Mouse (Mus musculus): ENCODE results near the gene Snrpn. TPM values are rescaled to one million over a fixed set of nuclear protein-coding genes. Genes with fewer than 3 reads are reported as not detected.
"Not testable (repeated sequence)": the region's sequence is repeated elsewhere in the genome, so short reads cannot be mapped to it uniquely, and the experiment has no call there.

Gene Snrpn
- under 1 TPM in 1 of 26 experiments, not detected in 25; 0.44 TPM for total RNA-seq (2018; cell fraction: chromatin; rRNA removed)
- total RNA-seq (2018; cell fraction: cytosol; rRNA removed): not detected
- total RNA-seq (2018; cell fraction: nucleus; rRNA removed): not detected
- polyA plus RNA-seq (2018): not detected in 3 replicates

DNA sequence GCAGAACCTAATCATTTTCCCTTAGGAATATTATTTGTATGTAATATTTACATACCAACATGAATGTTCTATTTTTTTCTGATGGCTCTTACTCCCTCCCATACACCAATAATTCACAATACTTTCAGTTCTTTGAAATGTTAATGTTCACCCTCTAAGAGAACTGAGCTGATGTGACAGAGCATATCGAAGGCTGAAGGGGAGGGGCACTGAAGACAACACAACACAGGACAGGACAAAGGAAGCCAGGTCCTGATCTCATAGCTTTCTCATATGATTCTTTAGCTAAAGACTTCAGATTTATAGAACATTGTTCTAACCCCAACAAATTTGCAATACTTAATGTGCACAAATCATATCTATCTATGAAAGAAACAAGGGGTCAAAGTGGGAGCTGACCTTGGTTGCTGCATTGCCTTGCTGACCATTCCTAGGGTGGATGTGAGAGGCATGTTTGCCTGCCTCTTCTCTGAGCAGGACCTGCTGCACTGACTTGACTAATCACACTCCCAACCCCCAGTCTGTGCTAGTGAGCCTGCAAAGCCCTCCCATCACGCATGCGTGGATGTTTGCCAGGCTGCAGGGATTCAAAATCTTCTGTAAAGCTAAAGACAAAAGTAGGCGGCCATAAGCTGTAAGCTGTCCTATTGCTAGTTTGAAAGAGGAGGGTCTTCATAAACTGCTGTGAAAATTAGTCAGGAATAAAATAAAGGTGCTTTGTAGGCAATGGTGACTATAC, at the start of gene Snrpn:
Gene Snrpn, minus strand, starts transcription at position 478 of the 739 bp plus-strand sequence.
- Histone ChIP-seq H3K36me3 (ENCODE audit: inconsistent target) (no peaks in the 10 kb centered on the region), H3K79me2 (ENCODE audit: inconsistent target) (no peaks in the 10 kb centered on the region), H3K27ac (no peak within 1 kb of the TSS), H3K4me3 (ENCODE audit: inconsistent target) (no peak within 1 kb of the TSS)
- 62% methylated on average over 4 of the region's 4 CpGs for WGBS (ENCODE audit: missing documents)

DNA sequence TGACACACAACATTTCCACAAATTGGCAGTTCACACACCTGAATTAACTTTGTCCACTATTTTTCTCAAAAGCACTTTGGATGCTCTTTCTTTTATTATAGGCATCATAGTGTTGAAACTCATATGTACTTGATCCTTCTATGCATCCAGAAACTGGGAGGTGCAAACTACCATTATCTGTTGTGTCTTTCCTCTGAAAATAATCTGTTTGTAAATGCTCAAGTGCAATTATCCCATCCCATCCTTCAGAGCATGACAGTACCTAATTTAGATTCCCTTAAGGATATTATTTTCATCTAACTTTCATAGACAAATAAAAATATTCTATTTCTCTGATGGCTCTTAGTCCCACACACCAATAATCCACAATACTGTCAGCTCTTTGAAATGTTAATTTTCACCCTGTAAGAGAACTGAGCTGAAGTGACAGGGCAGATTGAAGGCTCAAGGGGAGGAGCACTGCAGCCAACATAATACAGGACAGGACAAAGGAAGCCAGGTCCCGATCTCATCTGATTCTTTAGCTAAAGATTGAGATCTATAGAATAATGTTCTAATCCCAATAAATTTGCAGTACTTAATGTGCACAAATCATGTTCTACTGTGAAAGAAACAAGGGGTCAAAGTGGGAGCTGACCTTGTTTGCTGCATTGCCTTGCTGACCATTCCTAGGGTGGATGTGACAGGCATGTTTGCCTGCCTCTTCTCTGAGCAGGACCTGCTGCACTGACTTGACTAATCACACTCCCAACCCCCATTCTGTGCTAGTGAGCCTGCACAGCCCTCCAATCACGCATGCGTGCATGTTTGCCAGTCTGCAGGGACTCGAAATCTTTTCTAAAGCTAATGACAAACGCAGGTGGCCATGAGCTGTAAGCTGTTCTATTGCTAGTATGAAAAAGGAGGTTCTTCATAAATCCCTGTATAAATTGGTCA, 30.5 kb upstream of the Snrpn start:
- H3K36me3 ChIP-seq (ENCODE audit: inconsistent target): no peaks in the 10 kb centered on the region
- H3K4me3 ChIP-seq (ENCODE audit: inconsistent target): no peak overlapping the region
- H3K79me2 ChIP-seq (ENCODE audit: inconsistent target): no peaks in the 10 kb centered on the region
- H3K27ac ChIP-seq: no peak overlapping the region
- 75% methylated on average over 5 of the region's 5 CpGs for WGBS (ENCODE audit: missing documents)

DNA sequence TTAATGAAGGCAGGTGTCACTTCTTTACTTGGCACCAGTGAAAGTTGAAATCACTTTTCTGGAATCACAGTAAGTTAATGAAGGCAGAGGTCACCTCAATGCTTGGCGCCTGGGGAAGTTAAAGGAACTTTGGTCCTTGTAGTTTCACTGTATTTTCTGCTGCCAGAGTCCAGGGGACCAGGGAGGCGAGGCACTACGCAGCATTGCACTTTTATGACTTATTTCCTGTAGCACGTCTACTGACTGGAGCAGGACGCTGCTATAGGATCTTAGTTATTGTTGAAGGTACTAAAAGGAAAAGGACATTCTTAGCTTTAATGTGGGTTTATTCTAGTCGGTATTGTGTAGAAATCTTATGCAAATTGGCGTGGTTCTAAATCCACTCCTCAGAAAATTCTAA, 14.7 kb downstream of the Snrpn start:
- Histone ChIP-seq H3K27ac (no peak overlapping the region), H3K4me3 (ENCODE audit: inconsistent target) (no peak overlapping the region), H3K36me3 (ENCODE audit: inconsistent target) (no peaks in the 10 kb centered on the region), H3K79me2 (ENCODE audit: inconsistent target) (no peaks in the 10 kb centered on the region)
- 56% methylated on average over 6 of the region's 7 CpGs for WGBS (ENCODE audit: missing documents)

DNA sequence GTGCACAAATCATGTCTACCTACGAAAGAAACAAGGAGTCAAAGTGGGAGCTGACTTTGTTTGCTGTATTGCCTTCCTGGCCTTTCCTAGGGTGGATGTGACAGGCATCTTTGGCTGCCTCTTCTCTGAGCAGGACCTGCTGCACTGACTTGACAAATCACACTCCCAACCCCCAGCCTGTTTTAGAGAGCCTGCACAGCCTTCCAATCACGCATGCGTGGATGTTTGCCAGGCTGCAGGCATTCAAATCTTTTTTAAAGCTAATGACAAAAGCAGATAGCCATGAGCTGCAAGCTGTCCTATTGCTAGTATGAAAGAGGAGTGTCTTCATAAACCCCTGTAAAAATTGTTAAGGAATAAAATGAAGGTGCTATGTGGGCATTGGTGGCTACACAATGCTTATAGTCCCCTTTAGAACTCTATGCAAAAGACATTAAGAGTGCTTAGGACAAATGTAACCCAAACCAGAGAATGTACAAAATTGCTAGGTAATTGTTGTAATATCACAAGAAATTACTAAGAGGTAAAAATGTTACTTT, 16.9 kb downstream of the Snrpn start:
- not testable (repeated sequence) for H3K4me3 ChIP-seq (ENCODE audit: inconsistent target); H3K79me2 ChIP-seq (ENCODE audit: inconsistent target); H3K36me3 ChIP-seq (ENCODE audit: inconsistent target); H3K27ac ChIP-seq
- 82% methylated on average over 3 of the region's 3 CpGs for WGBS (ENCODE audit: missing documents)

DNA sequence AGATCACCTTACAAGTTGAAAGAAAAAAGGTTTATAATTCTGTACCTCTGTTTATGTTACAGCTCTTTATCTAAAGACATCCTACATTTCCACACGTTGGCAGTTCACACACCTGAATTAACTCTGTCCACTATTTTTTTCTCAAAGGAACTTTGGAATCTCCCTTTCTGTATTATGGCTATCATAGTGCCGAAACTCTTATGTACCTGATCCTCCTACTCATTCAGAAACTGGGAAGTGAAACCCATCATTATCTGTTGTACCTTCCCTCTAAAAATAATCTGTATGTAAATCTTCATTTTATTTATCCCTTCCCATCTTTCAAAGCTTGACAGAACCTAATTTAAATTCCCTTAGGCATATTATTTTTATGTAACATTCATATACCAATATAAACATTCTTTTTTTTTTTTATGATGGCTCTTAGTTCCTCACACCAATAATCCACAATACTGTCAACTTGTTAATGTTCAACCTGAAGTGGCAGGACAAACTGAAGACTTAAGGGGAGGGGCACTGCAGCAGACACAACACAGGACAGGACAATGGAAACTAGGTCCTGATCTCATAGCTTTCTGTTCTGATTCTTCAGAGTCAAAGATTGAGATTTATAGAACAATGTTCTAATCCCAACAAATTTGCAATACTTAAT, 17.5 kb downstream of the Snrpn start:
- Histone ChIP-seq H3K79me2 (ENCODE audit: inconsistent target) (no peaks in the 10 kb centered on the region), H3K27ac (no peak overlapping the region), H3K4me3 (ENCODE audit: inconsistent target) (no peak overlapping the region), H3K36me3 (ENCODE audit: inconsistent target) (no peaks in the 10 kb centered on the region)
- 75% methylated on average over 2 of the region's 2 CpGs for WGBS (ENCODE audit: missing documents)

DNA sequence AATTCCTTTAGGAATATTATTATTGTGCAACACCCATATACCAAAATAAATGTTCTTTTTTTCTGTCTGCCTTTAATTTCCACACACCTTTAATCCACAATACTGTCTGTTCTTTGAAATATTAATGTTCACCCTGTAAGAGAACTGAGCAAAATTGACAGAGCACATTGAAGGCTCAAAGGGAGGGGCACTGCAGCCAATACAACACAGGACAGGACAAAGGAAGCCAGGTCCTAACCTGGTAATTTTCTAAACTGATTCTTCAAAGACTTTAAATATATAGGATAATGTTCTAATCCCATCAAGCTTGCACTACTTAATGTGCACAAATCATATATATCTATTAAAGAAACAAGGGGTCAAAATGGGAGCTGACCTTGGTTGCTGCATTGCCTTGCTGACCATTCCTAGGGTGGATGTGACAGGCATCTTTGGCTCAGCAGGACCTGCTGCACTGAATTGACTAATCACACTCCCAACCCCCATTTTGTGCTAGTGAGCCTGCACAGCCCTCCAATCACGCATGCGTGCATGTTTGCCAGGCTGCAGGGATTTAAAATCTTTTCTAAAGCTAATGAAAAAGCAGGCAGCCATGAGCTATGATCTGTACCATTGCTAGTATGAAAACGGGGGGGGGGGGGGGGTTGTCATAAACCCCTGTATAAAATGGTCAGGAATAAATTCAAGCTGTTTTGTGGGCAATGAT, 42.7 kb downstream of the Snrpn start:
- WGBS (ENCODE audit: missing documents): 71% methylated on average over 3 of the region's 3 CpGs
- H3K4me3 ChIP-seq (ENCODE audit: inconsistent target): no peak overlapping the region
- no peak overlapping the region for H3K27ac ChIP-seq
- no peaks in the 10 kb centered on the region for H3K36me3 ChIP-seq (ENCODE audit: inconsistent target)
- H3K79me2 ChIP-seq (ENCODE audit: inconsistent target): no peaks in the 10 kb centered on the region

DNA sequence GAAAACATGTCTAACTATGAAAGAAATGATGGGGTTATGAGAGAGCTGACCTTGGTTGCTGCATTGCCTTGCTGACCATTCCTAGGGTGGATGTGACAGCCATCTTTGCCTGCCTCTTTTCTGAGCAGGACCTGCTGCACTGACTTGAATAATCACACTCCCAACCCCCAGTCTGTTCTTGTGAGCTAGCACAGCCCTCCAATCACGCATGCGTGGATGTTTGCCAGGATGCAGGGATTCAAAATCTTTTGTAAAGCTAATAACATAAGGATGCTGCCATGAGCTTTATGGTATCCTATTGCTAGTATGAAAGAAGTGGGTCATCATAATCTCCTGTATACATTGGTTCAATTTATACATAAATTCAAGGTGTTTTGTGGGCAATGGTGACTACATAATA, 63.7 kb downstream of the Snrpn start:
- H3K27ac ChIP-seq: no peak overlapping the region
- H3K79me2 ChIP-seq (ENCODE audit: inconsistent target): no peaks in the 10 kb centered on the region
- WGBS (ENCODE audit: missing documents): 81% methylated on average over 2 of the region's 2 CpGs
- no peak overlapping the region for H3K4me3 ChIP-seq (ENCODE audit: inconsistent target)
- H3K36me3 ChIP-seq (ENCODE audit: inconsistent target): no peaks in the 10 kb centered on the region

DNA sequence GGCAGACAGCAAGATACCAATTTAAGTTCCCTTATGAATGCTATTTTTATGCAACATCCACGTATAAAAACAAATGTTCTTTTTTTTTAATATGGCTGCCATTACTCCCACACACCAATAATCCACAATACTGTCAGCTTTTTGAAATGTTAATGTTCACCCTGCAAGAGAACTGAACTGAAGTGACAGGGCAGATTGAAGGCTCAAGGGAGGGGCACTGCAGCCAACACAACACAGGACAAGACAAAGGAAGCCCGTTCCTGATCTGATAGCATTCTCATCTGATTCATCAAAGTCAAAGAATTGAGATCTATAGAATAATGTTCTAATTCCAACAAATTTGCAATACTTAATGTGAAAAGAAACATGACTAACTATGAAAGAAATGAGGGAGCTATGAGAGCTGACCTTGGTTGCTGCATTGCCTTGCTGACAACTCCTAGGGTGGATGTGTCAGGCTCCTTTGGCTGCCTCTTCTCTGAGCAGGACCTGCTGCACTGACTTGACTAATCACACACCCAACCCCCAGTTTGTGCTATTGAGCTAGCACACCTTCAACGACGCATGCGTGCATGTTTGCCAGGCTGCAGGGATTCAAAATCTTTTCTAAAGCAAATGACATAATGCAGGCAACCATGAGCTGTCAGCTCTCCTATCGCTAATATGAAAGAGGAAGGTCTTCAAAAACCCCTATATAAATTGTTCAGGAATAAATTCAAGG, 92.4 kb downstream of the Snrpn start:
- Histone ChIP-seq H3K27ac (no peak overlapping the region), H3K79me2 (ENCODE audit: inconsistent target) (no peaks in the 10 kb centered on the region), H3K4me3 (ENCODE audit: inconsistent target) (no peak overlapping the region), H3K36me3 (ENCODE audit: inconsistent target) (no peaks in the 10 kb centered on the region)
- WGBS (ENCODE audit: missing documents): 74% methylated on average over 6 of the region's 6 CpGs

DNA sequence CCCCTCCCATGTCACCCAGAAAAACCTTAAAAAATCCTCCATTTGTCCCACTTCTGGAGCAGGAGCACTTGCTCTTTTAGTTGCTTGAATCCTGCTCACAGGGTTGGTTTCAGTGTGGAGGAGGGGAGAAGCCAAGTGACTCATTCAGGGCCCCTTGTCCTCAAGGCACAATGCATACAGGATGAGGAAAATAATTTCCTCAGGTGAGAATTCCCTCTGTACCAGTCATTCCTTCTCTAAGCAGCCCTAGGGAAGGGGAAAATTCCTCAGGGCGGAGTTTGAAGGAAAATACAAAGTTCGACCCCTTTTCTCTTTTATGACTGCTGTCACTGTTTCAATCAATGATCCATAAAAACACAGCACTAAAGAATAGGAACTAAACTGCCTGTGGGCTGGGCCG, 126.8 kb downstream of the Snrpn start:
- Histone ChIP-seq H3K27ac (no peak overlapping the region), H3K79me2 (ENCODE audit: inconsistent target) (no peaks in the 10 kb centered on the region), H3K36me3 (ENCODE audit: inconsistent target) (no peaks in the 10 kb centered on the region), H3K4me3 (ENCODE audit: inconsistent target) (no peak overlapping the region)
- WGBS (ENCODE audit: missing documents): 59% methylated on average over 3 of the region's 3 CpGs

DNA sequence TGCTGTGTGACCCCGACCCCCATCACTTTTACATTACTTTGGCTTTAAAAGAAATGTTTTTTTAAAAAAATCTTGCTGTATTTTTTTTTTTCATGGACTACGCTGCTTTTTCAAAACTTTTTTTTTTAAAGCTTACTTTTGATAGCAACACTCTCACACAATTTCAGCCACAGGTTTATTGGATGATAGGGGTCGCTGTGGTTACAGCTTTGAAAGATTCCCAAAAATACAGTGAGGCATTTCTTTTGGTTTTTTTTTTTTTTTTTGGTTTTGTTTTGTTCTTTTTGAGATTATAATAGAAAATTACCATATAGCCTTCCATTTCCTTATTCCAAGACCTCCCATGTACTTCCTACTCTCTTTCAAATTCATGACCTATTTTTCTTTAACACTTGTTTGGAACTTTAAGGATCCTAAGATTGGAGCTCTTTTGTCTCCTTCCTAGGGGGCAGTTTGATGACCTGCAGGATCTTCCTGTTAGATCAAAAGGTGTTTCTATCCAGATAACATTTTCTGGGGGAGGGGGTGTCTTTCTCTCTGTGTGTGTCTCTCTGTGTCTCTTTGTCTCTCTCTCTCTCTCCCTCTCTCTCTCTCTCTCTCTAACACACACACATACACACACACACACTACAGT, 132.2 kb downstream of the Snrpn start:
- no peaks in the 10 kb centered on the region for H3K36me3 ChIP-seq (ENCODE audit: inconsistent target)
- no peak overlapping the region for H3K4me3 ChIP-seq (ENCODE audit: inconsistent target)
- 59% methylated on average over 3 of the region's 3 CpGs for WGBS (ENCODE audit: missing documents)
- no peak overlapping the region for H3K27ac ChIP-seq
- H3K79me2 ChIP-seq (ENCODE audit: inconsistent target): no peaks in the 10 kb centered on the region

DNA sequence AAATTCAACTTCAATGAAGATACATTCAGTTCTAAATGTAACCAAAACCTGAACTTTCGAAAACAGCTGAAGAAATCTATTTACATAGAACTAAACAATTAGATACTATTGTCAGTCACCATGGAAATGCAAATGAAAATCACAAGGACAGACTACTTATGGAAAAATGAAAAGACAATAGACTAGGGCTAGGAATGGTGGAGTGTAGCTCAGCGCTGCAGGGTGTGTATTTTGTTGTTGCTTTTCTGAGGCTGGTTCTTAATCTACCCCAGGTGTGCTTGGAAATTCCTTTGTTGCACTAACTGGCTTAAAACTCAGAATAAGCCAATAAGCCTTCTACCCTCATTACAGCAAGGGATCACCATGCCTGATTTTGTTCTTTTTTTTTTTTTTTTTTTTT, 133.8 kb downstream of the Snrpn start:
- Histone ChIP-seq H3K36me3 (ENCODE audit: inconsistent target) (no peaks in the 10 kb centered on the region), H3K4me3 (ENCODE audit: inconsistent target) (no peak overlapping the region), H3K27ac (no peak overlapping the region), H3K79me2 (ENCODE audit: inconsistent target) (no peaks in the 10 kb centered on the region)
- WGBS (ENCODE audit: missing documents): 61% methylated on average over 2 of the region's 2 CpGs

DNA sequence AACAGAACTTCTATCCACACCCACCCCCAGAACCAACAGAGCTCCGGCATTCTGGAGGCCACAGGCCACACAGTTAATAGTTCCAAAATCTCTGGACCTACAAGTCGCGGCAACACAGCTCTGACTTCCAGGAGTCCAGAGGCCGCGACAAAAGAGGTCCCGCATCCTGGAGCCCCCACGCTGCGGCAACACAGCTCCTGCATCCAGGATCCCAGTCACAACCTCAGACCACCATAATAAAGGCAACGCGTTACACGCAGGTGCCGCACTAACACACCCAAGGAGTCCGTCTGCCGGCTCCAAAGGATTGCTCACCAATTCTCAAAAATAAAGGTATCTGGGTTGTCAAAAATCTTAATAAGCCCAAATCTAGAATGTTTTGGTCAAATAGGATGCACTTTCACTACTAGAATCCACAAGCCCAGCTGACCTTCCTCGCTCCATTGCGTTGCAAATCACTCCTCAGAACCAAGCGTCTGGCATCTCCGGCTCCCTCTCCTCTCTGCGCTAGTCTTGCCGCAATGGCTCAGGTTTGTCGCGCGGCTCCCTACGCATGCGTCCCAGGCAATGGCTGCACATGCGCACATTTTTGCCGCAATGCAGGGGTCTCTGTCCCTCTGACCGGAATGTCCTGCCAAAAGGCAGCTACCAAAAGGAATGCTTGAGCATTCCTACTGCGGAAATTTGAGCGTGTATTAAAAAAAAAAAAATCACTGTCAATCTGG, 135.3 kb downstream of the Snrpn start, which contains the start of the genes Snurf and Gm38393:
Gene Snurf, minus strand, starts transcription at position 444 of the 725 bp plus-strand sequence.
Gene Gm38393, minus strand, starts transcription at position 459 of the 725 bp plus-strand sequence.
- H3K4me3 ChIP-seq (ENCODE audit: inconsistent target): no peak within 1 kb of the TSS
- no peaks in the 10 kb centered on the region for H3K79me2 ChIP-seq (ENCODE audit: inconsistent target)
- no peak within 1 kb of the TSS for H3K27ac ChIP-seq
- no peaks in the 10 kb centered on the region for H3K36me3 ChIP-seq (ENCODE audit: inconsistent target)
- 49% methylated on average over 26 of the region's 30 CpGs for WGBS (ENCODE audit: missing documents)

All from macrophage (primary cell).